Mouse (Mus musculus) stomach, embryonic 15.5 days (tissue): ENCODE results near the gene Ifitm5. TPM values are rescaled to one million over a fixed set of nuclear protein-coding genes. Genes with fewer than 3 reads are reported as not detected.

Experiments
- ATAC-seq: fragments of 200-750 bp; cut with Nextera tagmentation; 2 replicates; pipeline ENCODE4 v1.8.0; 2017; ENCODE audit warnings: low read depth, moderate number of reproducible peaks, moderate TSS enrichment; ENCODE audit not compliant: insufficient read depth, low FRiP score
- H3K27ac ChIP-seq: fragments of 300-500 bp; sonication (generic); 2 replicates; pipeline ENCODE4 v1.5.1; 2015; ENCODE audit warnings: mild to moderate bottlenecking, inconsistent platforms
- H3K27me3 ChIP-seq: fragments of 300-500 bp; sonication (generic); replicated peaks from 2 replicates; pipeline ENCODE4 v1.6.1; 2015; ENCODE audit warnings: inconsistent platforms
- H3K36me3 ChIP-seq: fragments of 300-500 bp; sonication (generic); 2 replicates; pipeline ENCODE4 v1.6.1; 2015; ENCODE audit warnings: inconsistent platforms
- H3K4me1 ChIP-seq: fragments of 300-500 bp; sonication (generic); 2 replicates; pipeline ENCODE4 v1.6.1; 2015; ENCODE audit warnings: inconsistent platforms
- H3K4me2 ChIP-seq: fragments of 300-500 bp; sonication (generic); 2 replicates; pipeline ENCODE4 v1.6.1; 2015; ENCODE audit warnings: mild to moderate bottlenecking, inconsistent platforms
- H3K4me3 ChIP-seq: fragments of 300-500 bp; sonication (generic); replicated peaks from 2 replicates; pipeline ENCODE4 v1.5.1; 2015; ENCODE audit warnings: inconsistent platforms
- H3K9ac ChIP-seq: fragments of 300-500 bp; sonication (generic); 2 replicates; pipeline ENCODE4 v1.6.1; 2015; ENCODE audit warnings: inconsistent platforms
- H3K9me3 ChIP-seq: fragments of 300-500 bp; sonication (generic); 2 replicates; pipeline ENCODE4 v1.6.1; 2016; ENCODE audit warnings: inconsistent platforms
- whole genome bisulfite sequencing: fragments of 180-500 bp; shearing (Covaris S2); methylation state at CpG from one replicate; pipeline ENCODE4 v1.1.7; 2015; 5-methylcytosine and 5-hydroxymethylcytosine counted together
- polyA plus RNA-seq: library from polyadenylated mRNA; unstranded; fragments of >200 nt; fragmentation: Nextera tagmentation; extraction: Ambion mirVana; gene quantifications from 2 replicates; pipeline ENCODE4 v1.2.1, GENCODE M21; 2015

The Ifitm5 gene
- polyA plus RNA-seq, 1 experiment from 2014 or later, result 3.2 TPM

DNA sequence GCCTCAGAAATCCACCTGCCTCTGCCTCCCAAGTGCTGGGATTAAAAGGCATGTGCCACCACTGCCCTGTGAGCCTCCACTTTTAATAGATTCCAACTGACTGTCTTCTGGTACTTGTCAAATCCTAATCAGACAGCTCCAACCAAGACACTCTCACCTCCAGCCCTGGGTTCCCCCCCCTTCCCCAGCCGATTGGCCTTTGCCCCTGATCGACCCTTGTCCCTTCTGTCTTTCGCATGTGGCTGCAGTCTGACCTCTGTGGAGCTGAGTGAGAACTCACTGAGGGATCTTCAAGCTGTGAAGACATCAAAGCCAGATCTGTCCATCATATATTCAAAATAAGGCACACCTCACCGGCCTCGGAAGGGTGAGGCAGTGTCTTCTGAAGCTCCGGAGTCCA, 22.9 kb downstream of the Ifitm5 start:
- H3K27me3 ChIP-seq, result peaks cover 29% of the 10 kb centered on the region
- no peak overlapping the region for H3K27ac ChIP-seq
- no peaks in the 10 kb centered on the region for H3K36me3 ChIP-seq
- 86% methylated on average over 6 of the region's 6 CpGs for WGBS
- H3K9ac ChIP-seq, result no peak overlapping the region
- H3K4me2 ChIP-seq, result no peak overlapping the region
- H3K4me3 ChIP-seq, result no peak overlapping the region
- H3K9me3 ChIP-seq, result no peaks in the 10 kb centered on the region
- H3K4me1 ChIP-seq, result peaks cover 10% of the 10 kb centered on the region
- ATAC-seq, result no peak

DNA sequence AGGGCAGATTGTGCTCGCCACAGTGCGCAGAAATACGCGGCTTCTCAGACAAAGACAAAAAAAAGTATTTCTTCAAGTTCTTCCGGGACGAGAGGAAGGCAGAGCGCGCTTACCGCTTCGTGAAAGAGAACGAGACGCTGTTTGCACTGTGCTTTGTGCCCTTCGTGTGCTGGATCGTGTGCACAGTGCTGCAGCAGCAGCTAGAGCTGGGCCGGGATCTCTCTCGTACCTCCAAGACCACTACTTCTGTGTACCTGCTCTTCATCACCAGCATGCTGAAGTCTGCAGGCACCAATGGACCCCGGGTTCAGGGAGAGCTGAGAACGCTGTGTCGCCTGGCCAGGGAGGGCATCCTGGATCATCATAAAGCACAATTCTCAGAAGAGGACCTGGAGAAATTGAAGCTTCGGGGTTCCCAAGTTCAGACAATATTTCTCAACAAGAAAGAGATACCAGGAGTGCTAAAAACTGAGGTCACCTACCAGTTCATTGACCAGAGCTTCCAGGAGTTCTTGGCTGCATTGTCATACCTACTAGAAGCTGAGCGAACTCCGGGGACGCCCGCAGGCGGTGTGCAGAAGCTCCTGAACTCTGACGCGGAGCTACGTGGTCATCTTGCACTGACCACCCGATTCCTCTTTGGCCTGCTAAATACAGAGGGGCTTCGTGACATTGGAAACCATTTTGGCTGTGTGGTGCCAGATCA, 26.9 kb downstream of the Ifitm5 start:
- H3K4me3 ChIP-seq, result peak overlapping the region; percentile 34
- no peak for ATAC-seq
- H3K27ac ChIP-seq, result no peak overlapping the region
- no peaks in the 10 kb centered on the region for H3K9me3 ChIP-seq
- H3K9ac ChIP-seq, result no peak overlapping the region
- no peaks in the 10 kb centered on the region for H3K36me3 ChIP-seq
- peaks cover 14% of the 10 kb centered on the region for H3K4me1 ChIP-seq
- H3K27me3 ChIP-seq, result peaks cover 59% of the 10 kb centered on the region
- peak overlapping the region; percentile 67 for H3K4me2 ChIP-seq
- WGBS, result 23% methylated on average over 30 of the region's 30 CpGs

DNA sequence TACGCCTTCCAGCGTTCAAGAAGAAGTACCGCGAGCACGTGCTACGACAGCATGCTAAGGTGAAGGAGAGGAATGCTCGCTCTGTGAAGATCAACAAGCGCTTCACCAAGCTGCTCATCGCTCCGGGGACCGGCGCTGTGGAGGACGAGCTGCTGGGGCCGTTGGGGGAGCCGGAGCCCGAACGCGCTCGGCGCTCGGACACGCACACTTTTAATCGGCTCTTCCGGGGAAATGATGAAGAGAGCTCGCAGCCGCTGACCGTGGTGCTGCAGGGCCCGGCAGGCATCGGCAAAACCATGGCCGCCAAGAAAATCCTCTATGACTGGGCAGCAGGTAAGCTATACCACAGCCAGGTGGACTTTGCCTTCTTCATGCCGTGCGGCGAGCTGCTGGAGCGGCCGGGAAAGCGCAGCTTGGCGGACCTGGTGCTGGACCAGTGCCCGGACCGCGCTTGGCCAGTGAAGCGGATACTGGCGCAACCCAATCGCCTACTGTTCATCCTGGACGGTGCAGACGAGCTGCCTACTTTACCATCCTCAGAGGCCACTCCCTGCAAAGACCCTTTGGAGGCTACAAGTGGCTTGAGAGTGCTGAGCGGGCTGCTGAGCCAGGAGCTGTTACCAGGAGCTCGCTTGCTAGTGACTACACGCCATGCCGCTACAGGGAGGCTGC, 27.6 kb downstream of the Ifitm5 start:
- H3K4me1 ChIP-seq, result peaks cover 14% of the 10 kb centered on the region
- H3K9me3 ChIP-seq, result no peaks in the 10 kb centered on the region
- no peak overlapping the region for H3K27ac ChIP-seq
- H3K9ac ChIP-seq, result no peak overlapping the region
- WGBS, result 2% methylated on average over 49 of the region's 49 CpGs
- H3K27me3 ChIP-seq, result peaks cover 59% of the 10 kb centered on the region
- peak; percentile 37; the same call in 1 of the 2 replicates for ATAC-seq
- H3K4me3 ChIP-seq, result peak overlapping the region; percentile 34
- peak overlapping the region; percentile 67 for H3K4me2 ChIP-seq
- no peaks in the 10 kb centered on the region for H3K36me3 ChIP-seq

DNA sequence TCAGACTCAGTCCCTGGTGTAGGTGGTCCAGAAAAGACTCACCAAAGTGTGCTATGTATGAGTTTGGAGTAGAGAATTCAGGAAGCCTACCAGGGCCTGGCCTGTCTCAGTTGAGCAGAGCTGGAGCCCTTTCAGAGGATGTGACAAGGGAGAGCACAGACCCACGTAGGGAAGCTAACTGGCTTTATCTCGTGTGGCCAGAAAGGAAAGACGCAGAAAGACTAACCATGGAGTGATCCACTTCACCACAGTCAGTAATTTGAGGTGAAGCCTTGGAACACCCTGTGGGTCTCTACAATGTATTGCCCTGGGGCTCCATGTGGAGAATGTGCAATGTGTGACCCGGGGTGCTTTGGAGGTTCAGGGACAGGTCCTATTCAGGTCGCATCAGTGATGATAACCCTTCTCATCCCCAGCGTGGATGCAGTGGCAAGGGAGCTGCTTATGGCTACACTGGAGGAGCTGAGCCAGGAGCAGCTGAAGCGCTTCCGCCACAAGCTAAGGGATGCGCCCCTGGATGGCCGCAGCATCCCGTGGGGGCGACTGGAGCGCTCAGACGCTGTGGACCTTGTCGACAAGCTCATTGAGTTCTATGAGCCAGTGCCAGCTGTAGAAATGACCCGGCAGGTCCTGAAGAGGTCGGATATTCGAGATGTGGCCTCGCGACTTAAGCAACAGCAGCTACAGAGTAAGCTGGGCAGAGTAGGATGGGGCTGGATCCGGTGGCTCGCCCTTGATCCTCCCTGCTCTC, 28.7 kb downstream of the Ifitm5 start:
- peak overlapping the region; percentile 67; the same call in 1 of the 2 replicates for H3K4me2 ChIP-seq
- no peak overlapping the region for H3K27ac ChIP-seq
- peaks cover 59% of the 10 kb centered on the region for H3K27me3 ChIP-seq
- H3K36me3 ChIP-seq, result no peaks in the 10 kb centered on the region
- ATAC-seq, result no peak
- peak overlapping the region; percentile 34; the same call in 1 of the 2 replicates for H3K4me3 ChIP-seq
- H3K9me3 ChIP-seq, result no peaks in the 10 kb centered on the region
- WGBS, result 29% methylated on average over 22 of the region's 22 CpGs
- no peak overlapping the region for H3K9ac ChIP-seq
- peaks cover 14% of the 10 kb centered on the region for H3K4me1 ChIP-seq

DNA sequence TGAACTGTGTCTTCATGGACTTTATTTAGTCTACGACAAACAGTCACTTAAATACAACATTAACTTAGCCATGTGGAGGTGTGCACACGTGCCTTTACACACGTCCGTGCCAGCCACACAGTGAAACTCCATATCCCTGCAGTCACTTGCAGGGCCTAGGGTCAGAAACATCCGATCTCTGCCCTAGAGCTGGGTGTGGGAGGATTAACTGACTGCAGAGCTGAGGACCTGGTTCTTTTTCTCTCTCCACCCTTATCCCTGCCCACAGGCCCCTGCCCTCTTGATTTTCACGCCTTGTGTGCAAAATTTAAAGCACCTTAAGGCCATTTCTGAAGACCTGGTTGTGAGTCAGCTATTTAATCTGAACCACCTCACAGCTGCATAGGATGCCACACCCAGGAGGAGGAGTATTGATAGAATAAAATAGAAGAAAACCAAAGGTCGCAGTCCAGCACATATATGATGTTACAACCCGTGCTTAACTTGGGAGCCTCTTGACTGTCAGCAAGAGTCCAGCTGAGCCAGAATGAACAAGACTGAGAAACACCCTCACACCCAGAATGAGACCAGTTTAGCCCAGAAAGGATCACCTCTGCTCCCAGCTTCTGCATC, 29.6 kb downstream of the Ifitm5 start, which contains the start of gene Nlrp6:
Nlrp6 (plus strand) TSS at position 485 of the 612 bp plus-strand sequence.
- peak within 1 kb of the TSS; percentile 67; the same call in 1 of the 2 replicates for H3K4me2 ChIP-seq
- WGBS, result 62% methylated on average over 8 of the region's 8 CpGs
- no peaks in the 10 kb centered on the region for H3K9me3 ChIP-seq
- no peak for ATAC-seq
- no peaks in the 10 kb centered on the region for H3K36me3 ChIP-seq
- peaks cover 14% of the 10 kb centered on the region for H3K4me1 ChIP-seq
- H3K9ac ChIP-seq, result no peak within 1 kb of the TSS
- 0 out of 2 replicates have a peak within 1 kb of the TSS, but pooled peaks have one; percentile 31 for H3K27ac ChIP-seq
- H3K27me3 ChIP-seq, result peaks cover 59% of the 10 kb centered on the region
- H3K4me3 ChIP-seq, result peak within 1 kb of the TSS; percentile 34; the same call in 1 of the 2 replicates

DNA sequence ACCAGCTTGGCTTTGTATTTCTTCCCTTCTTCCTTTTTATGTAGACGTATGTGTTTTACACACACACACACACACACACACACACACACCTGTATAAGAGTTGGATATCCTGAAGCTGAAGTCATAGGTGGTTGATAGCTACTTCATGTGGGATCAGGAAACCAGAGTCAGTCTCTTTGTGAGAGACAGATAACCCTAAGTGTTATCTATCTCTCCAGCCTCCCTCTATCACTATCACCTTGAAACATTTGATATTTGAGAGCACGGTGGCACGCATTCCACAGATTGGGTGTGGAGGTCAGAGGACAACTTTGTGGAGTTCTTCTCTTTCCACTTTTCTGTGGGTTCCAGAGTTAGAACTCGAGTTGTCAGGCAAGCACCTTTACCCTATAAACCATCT, 30.2 kb downstream of the Ifitm5 start:
- Histone ChIP-seq H3K27ac (no peak overlapping the region), H3K4me1 (peaks cover 14% of the 10 kb centered on the region), H3K4me3 (no peak overlapping the region), H3K4me2 (no peak overlapping the region), H3K27me3 (peaks cover 56% of the 10 kb centered on the region), H3K9me3 (no peaks in the 10 kb centered on the region), H3K36me3 (no peaks in the 10 kb centered on the region), H3K9ac (no peak overlapping the region)
- 48% methylated on average over 4 of the region's 4 CpGs for whole genome bisulfite sequencing
- ATAC-seq, result no peak

DNA sequence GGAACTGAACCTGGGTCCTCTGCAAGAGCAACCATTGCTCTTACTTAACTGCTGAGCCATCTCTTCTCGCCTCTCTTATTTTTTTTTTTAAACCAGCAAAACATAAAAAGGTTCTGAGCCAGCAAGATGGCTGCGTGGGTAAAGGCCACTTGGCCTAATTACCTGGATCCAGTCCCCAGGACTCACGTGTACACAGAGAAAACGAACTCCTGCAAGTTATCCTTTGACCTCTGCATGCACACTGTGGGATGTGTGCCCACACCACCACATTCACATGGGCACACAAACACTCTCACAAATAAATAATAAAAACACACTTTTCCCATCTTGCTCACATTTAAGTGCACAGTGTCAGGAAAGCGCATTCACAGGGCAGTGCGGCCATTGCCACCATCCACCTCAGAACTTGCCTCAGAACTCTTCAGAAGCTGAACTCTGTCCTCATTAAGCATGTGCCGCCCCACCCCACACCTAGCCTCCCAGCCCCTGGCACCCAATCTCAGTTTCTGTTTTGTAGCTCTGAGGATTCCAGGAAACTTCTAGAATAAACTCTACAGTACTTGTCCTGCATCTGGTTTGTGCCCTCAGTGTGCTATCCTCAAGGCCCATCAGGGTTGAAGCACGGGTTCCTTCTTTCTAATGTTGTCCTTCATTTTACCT, 35.9 kb downstream of the Ifitm5 start:
- H3K4me1 ChIP-seq, result 0 out of 2 replicates have a peak, but pooled peaks cover under 1% of the 10 kb centered on the region
- ATAC-seq, result no peak
- H3K27me3 ChIP-seq, result 0 out of 2 replicates have a peak, but pooled peaks cover 3% of the 10 kb centered on the region
- no peak overlapping the region for H3K4me3 ChIP-seq
- no peak overlapping the region for H3K9ac ChIP-seq
- no peak overlapping the region for H3K4me2 ChIP-seq
- WGBS, result 79% methylated on average over 8 of the region's 8 CpGs
- no peaks in the 10 kb centered on the region for H3K9me3 ChIP-seq
- H3K27ac ChIP-seq, result peak overlapping the region; percentile 87; the same call in 1 of the 2 replicates
- H3K36me3 ChIP-seq, result no peaks in the 10 kb centered on the region

DNA sequence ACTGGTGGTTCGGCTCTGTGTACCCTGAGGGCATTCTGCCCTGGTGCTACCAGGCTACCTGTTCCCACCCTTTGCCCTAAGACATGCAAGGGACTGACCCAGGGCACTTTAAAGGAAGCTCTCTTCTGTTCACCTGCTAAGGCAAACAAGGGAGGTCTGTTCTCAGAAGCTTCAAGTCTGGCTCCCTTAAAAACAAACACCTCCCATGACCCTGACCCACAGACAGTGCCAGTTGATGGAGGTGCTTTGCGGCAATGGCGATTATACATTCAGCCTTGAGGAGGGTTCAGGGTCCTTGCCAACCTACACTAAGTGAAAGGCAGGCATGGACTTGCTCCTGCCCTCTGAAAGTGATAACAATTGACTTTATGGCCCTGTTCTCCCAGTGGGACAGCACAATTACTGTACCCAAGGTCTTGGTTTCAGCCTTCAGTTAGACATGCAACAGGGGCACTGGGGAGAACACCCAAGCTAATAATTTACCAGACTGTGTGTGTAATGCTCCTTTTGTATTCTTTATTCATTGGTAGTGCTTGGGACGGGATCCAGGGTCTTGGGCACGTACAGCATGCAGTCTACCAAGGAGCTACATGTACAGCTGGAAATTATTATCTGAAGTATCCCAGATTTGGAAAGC, 37.1 kb downstream of the Ifitm5 start:
- H3K27me3 ChIP-seq, result no peaks in the 10 kb centered on the region
- H3K27ac ChIP-seq, result peak overlapping the region; percentile 87
- 55% methylated on average over 5 of the region's 5 CpGs for WGBS
- H3K4me1 ChIP-seq, result peaks cover 5% of the 10 kb centered on the region; the same call in 1 of the 2 replicates
- no peaks in the 10 kb centered on the region for H3K36me3 ChIP-seq
- no peak overlapping the region for H3K4me3 ChIP-seq
- ATAC-seq, result peak; percentile 85
- H3K9ac ChIP-seq, result no peak overlapping the region
- no peaks in the 10 kb centered on the region for H3K9me3 ChIP-seq
- no peak overlapping the region for H3K4me2 ChIP-seq

DNA sequence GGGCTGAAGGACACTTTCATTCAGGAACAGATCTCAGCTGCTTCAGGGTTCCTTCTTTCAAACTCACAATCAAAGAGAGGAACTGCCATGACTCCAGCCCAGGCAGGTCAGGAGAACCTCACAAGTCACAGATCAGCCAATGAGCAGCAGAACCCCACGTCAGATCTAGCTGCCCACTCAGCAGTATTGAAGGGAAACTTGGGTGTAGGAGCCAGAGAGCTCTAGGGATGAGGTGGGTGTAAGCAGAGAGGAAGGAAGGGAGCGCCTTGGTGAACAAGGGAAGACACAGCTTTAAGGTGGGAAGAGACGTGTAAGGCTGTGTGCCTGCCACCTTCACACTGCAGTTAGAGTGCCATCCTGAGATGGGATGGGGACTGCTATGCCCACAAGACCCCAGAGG, 37.8 kb downstream of the Ifitm5 start:
- H3K9ac ChIP-seq, result no peak overlapping the region
- H3K36me3 ChIP-seq, result no peaks in the 10 kb centered on the region
- no peaks in the 10 kb centered on the region for H3K27me3 ChIP-seq
- peak overlapping the region; percentile 87 for H3K27ac ChIP-seq
- no peak for ATAC-seq
- peaks cover 5% of the 10 kb centered on the region; the same call in 1 of the 2 replicates for H3K4me1 ChIP-seq
- H3K9me3 ChIP-seq, result no peaks in the 10 kb centered on the region
- no peak overlapping the region for H3K4me3 ChIP-seq
- H3K4me2 ChIP-seq, result no peak overlapping the region
- 73% methylated on average over 3 of the region's 3 CpGs for WGBS

DNA sequence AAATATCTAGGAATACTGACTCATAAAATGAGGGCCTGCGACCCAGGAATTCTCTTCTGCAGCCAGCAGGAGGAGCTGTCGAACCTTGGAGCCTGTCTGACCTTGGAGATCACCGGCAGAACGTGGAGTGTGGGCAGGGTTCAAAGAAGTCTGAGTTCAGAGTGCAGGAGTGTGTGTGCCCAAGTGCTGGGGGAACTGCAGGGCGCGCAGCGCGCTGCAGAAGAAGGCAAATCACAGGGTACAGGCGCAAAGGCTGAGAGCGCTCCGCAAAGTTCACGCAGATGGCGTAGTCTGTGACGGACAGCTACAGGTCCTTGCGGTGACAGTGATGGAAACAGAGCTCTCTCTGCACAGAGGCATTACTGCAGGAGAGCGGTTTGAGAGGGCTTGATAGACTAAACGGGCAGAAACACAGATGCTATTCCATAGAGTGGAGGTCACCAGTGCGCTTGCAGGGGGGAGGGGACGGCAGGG, 41.4 kb downstream of the Ifitm5 start:
- no peaks in the 10 kb centered on the region for H3K36me3 ChIP-seq
- 2% methylated on average over 19 of the region's 19 CpGs for WGBS
- peaks cover 5% of the 10 kb centered on the region; the same call in 1 of the 2 replicates for H3K4me1 ChIP-seq
- peak overlapping the region; percentile 86 for H3K4me2 ChIP-seq
- peak; percentile 68 for ATAC-seq
- no peaks in the 10 kb centered on the region for H3K9me3 ChIP-seq
- H3K27ac ChIP-seq, result no peak overlapping the region
- H3K27me3 ChIP-seq, result no peaks in the 10 kb centered on the region
- no peak overlapping the region; the same call in 1 of the 2 replicates for H3K9ac ChIP-seq
- H3K4me3 ChIP-seq, result peak overlapping the region; percentile 43
